Mouse (Mus musculus): ENCODE data around the gene Olfr99. TPM values are rescaled to one million over a fixed set of nuclear protein-coding genes. Genes with fewer than 3 reads are reported as not detected.
A peak's percentile ranks its signal among the peaks of the same experiment; 100 is the strongest.

Olfr99 gene
- total RNA-seq (2012; rRNA removed) (0.08 and 0.25 TPM in 2 replicates), total RNA-seq (2014; rRNA removed) (not detected in 2 replicates), polyA plus RNA-seq (2012; ENCODE audit: insufficient read length, low read depth) (2.2 and 3.4 TPM in 2 replicates)

DNA sequence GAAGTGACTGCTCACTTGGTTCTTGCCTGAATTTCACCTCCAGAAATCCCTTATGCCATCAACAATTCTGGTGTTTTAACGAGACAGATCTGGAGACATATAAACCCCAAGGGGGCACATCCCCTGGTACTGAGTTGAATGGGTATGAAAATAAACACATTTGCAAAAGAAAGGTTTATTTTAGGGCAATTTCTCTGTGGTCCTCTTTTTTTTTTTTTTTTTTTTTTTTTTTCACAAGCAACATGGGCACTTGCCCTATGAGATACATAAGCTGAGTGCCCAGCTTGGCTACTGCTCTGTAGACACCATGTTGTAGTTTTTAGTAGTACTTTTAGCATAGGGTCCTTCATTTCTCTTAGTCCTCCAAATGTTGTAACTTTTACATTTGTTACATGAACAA is at the start of gene Olfr99:
Gene Olfr99 (minus strand): TSS at position 101 of the 400 bp plus-strand sequence.
- no peaks in the 10 kb centered on the region for H3K79me2 ChIP-seq (replicated peaks; ENCODE audit: control insufficient read depth, extremely low read depth, insufficient read depth, poor library complexity, severe bottlenecking)
- peaks cover 0 to 5% of the 10 kb centered on the region in 2 experiments; a peak in 1 of 4 replicates for H3K4me1 ChIP-seq (ENCODE audit: control insufficient read depth in 1 of 2, insufficient read depth in 2 of 2)
- no peak within 1 kb of the TSS for H3K27ac ChIP-seq (ENCODE audit: insufficient read depth, low read depth)
- in situ Hi-C loops (cut with MboI; ENCODE audit: low pct_ligation_motif_present, low pct_unique_long_range_greater_than_20kb, low sequenced_read_pairs): no loop called here
- H3K9ac ChIP-seq (ENCODE audit: insufficient read depth, low read depth): no peak within 1 kb of the TSS
- TF ChIP-seq ZNF384 (IDR thresholded peaks at IDR 0.05; ENCODE audit: low read depth, low read length) (0 out of 2 replicates have a peak, but pooled peaks have one; percentile 28), POLR2A (IDR thresholded peaks at IDR 0.05; ENCODE audit: low read depth, low read length) (no peak)
- no peak within 1 kb of the TSS for H3K4me3 ChIP-seq (replicated peaks in 1 of 3; ENCODE audit: low read depth in 2 of 3, low read length in 2 of 3, poor library complexity in 1 of 3)
- H3K4me2 ChIP-seq (ENCODE audit: insufficient read depth, low read depth, poor library complexity, severe bottlenecking): no peak within 1 kb of the TSS
- H3K27me3 ChIP-seq (replicated peaks): no peaks in the 10 kb centered on the region
- DNase-seq (ENCODE audit: extremely low read depth): no peak
- dilution Hi-C loops (cut with MboI; ENCODE audit: extremely low pct_ligation_motif_present, extremely low pct_unique_long_range_greater_than_20kb, low sequenced_read_pairs): no loop called here
- H3K36me3 ChIP-seq (replicated peaks in 1 of 2; ENCODE audit: control insufficient read depth in 1 of 2, insufficient read depth in 1 of 2, low read length in 1 of 2): peaks cover 9 to 25% of the 10 kb centered on the region in 2 experiments
- no peaks in the 10 kb centered on the region for H3K9me3 ChIP-seq (replicated peaks; ENCODE audit: low read length)

DNA sequence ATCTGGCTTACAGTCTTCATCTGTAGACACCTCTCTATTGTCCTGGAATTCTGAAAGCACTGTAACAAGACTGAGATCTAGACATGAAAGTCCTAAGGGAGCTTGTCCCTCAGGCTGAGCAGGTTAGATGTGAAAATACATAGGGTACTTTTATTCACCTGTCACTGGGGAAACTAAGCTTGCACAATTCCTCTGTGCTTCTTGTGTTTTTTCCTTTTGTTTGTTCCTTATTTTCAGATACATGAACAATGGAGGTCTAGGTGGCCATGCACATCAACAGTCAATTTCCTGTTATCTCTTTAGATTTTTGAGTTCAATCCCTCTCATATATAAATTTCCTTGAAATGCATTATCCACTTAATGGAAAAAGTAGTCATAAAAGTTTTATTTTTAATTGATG is 33.7 kb upstream of the Olfr99 start, which contains the start of gene Olfr102:
Gene Olfr102 (minus strand): TSS at position 101 of the 400 bp plus-strand sequence.
- Histone ChIP-seq H3K4me3 (replicated peaks in 1 of 3; ENCODE audit: low read depth in 2 of 3, low read length in 2 of 3, poor library complexity in 1 of 3) (no peak within 1 kb of the TSS), H3K9ac (ENCODE audit: insufficient read depth, low read depth) (no peak within 1 kb of the TSS), H3K27ac (ENCODE audit: insufficient read depth, low read depth) (no peak within 1 kb of the TSS), H3K4me1 (ENCODE audit: control insufficient read depth in 1 of 2, insufficient read depth in 2 of 2) (no peaks in the 10 kb centered on the region), H3K36me3 (replicated peaks in 1 of 2; ENCODE audit: control insufficient read depth in 1 of 2, insufficient read depth in 1 of 2, low read length in 1 of 2) (no peaks in the 10 kb centered on the region), H3K27me3 (replicated peaks) (peaks cover 17% of the 10 kb centered on the region), H3K79me2 (replicated peaks; ENCODE audit: control insufficient read depth, extremely low read depth, insufficient read depth, poor library complexity, severe bottlenecking) (no peaks in the 10 kb centered on the region), H3K9me3 (replicated peaks; ENCODE audit: low read length) (no peaks in the 10 kb centered on the region), H3K4me2 (ENCODE audit: insufficient read depth, low read depth, poor library complexity, severe bottlenecking) (no peak within 1 kb of the TSS)
- in situ Hi-C loops (cut with MboI; ENCODE audit: low pct_ligation_motif_present, low pct_unique_long_range_greater_than_20kb, low sequenced_read_pairs): no loop called here
- no peak for DNase-seq (ENCODE audit: extremely low read depth)
- dilution Hi-C loops (cut with MboI; ENCODE audit: extremely low pct_ligation_motif_present, extremely low pct_unique_long_range_greater_than_20kb, low sequenced_read_pairs): no loop called here
- TF ChIP-seq CTCF (conservative IDR thresholded peaks at IDR 0.05 in 1 of 2, IDR thresholded peaks at IDR 0.05 in 1 of 2; ENCODE audit: low read depth in 2 of 2, low read length in 2 of 2) (no peak), GABPA (IDR thresholded peaks at IDR 0.05; ENCODE audit: insufficient replicate concordance, low read depth, low read length) (no peak), MAFK (IDR thresholded peaks at IDR 0.05; ENCODE audit: insufficient replicate concordance, low read length) (no peak), ZMIZ1 (IDR thresholded peaks at IDR 0.05; ENCODE audit: low read depth, low read length) (no peak), USF2 (conservative IDR thresholded peaks at IDR 0.05; ENCODE audit: low read depth, low read length) (no peak), PAX5 (IDR thresholded peaks at IDR 0.05; ENCODE audit: low read length) (no peak), POLR2AphosphoS2 (IDR thresholded peaks at IDR 0.05; ENCODE audit: low read depth, low read length) (no peak), MAX (IDR thresholded peaks at IDR 0.05; ENCODE audit: low read length) (no peak), ZNF384 (IDR thresholded peaks at IDR 0.05; ENCODE audit: low read depth, low read length) (no peak), POLR2A (IDR thresholded peaks at IDR 0.05; ENCODE audit: low read depth, low read length) (no peak), HCFC1 (IDR thresholded peaks at IDR 0.05; ENCODE audit: low read depth, low read length) (no peak), MXI1 (IDR thresholded peaks at IDR 0.05; ENCODE audit: low read depth, low read length) (no peak), SIN3A (IDR thresholded peaks at IDR 0.05; ENCODE audit: low read length) (no peak), JUND (conservative IDR thresholded peaks at IDR 0.05; ENCODE audit: low read depth, low read length) (no peak), IRF4 (IDR thresholded peaks at IDR 0.05; ENCODE audit: low read depth, low read length) (no peak), MEF2A (IDR thresholded peaks at IDR 0.05; ENCODE audit: borderline replicate concordance, low read depth, low read length) (no peak), ZKSCAN1 (IDR thresholded peaks at IDR 0.05; ENCODE audit: borderline replicate concordance, low read depth, low read length) (no peak), ELF1 (IDR thresholded peaks at IDR 0.05; ENCODE audit: low read depth, low read length) (no peak), KAT2A (IDR thresholded peaks at IDR 0.05; ENCODE audit: insufficient replicate concordance, low read length) (no peak)
